In genomic region chr7:44624543-44624826, GRCm38 (mm10) we compare ENCODE assay signal across 20 mouse cellular contexts. TPM values are rescaled to one million over a fixed set of nuclear protein-coding genes. Genes with fewer than 3 reads are reported as not detected.
"Had no signal": no experiment of that assay in that cellular context is flagged by ENCODE, and none has a peak within 500 bp of the region (broad histone marks: within the 10 kb centered on the region; RNA-seq: fewer than 3 reads in every experiment).

No protein-coding gene starts in this region.

- H3K9me3 ChIP-seq: midbrain, embryonic 12.5 days; neural tube, embryonic 15.5 days had no signal

- H3K36me3 ChIP-seq: midbrain, embryonic 10.5 days; midbrain, embryonic 12.5 days; neural tube, embryonic 13.5 days; neural tube, embryonic 15.5 days had no signal

- ATAC-seq: midbrain, embryonic 16.5 days had no signal

- H3K4me2 ChIP-seq: lung, embryonic 14.5 days; midbrain, embryonic 12.5 days; neural tube, embryonic 13.5 days; neural tube, embryonic 15.5 days had no signal

- H3K9ac ChIP-seq: lung, embryonic 14.5 days; midbrain, embryonic 12.5 days; neural tube, embryonic 13.5 days; neural tube, embryonic 15.5 days had no signal

- H3K4me3 ChIP-seq: midbrain, embryonic 10.5 days; midbrain, embryonic 12.5 days; myocyte; neural tube, embryonic 13.5 days; neural tube, embryonic 15.5 days had no signal

- H3K27ac ChIP-seq: midbrain, embryonic 10.5 days; midbrain, embryonic 12.5 days; neural tube, embryonic 13.5 days; neural tube, embryonic 15.5 days had no signal

- DNase-seq: lung, adult 18-20 months; lung, embryonic 14.5 days; lung, postnatal 14 days; lung, postnatal 36 days; midbrain, embryonic 14.5 days; retina, postnatal 1 day; right cerebral cortex, adult 18-20 months; right cerebral cortex, postnatal 25 days; right cerebral cortex, postnatal 4 days; spleen, adult 18-20 months; thymus, adult 18-20 months; thymus, postnatal 14 days; thymus, postnatal 36 days had no signal

- H3K4me1 ChIP-seq: midbrain, embryonic 12.5 days; neural tube, embryonic 15.5 days had no signal

RNA-seq across cellular contexts. Expression of gene Kcnc3, which starts 34.0 kb away (rescaled TPM):
- polyA plus RNA-seq: thymus, postnatal 0 days had no signal

RNA-seq across cellular contexts. Expression of gene Napsa, which starts 52.3 kb away (rescaled TPM):
- polyA plus RNA-seq: myocyte had no signal
